Mouse (Mus musculus) c-Kit-positive CD71-positive TER-119-positive erythroid progenitor cells, embryonic 14.5 days (primary cell): ENCODE data around the gene Prpf38b.
"Not testable (repeated sequence)": the region's sequence is repeated elsewhere in the genome, so short reads cannot be mapped to it uniquely, and the experiment has no call there.

Experiments used
- DNase-seq: peaks from one replicate; pipeline ENCODE4 v3.0.0-alpha.2; 2013; ENCODE audit warnings: low spot score

Gene Prpf38b

GRCm38 (mm10) chr3:108900681-108901080 lies 10.8 kb downstream of the Prpf38b start:
- no peak for DNase-seq

GRCm38 (mm10) chr3:108900147-108900546 lies 11.4 kb downstream of the Prpf38b start:
- DNase-seq: no peak

- DNase-seq: no peak
These were observed 12.9 kb downstream of the Prpf38b start for GRCm38 (mm10) chr3:108898640-108899039.

- no peak for DNase-seq
These were observed 18.6 kb downstream of the Prpf38b start for GRCm38 (mm10) chr3:108892914-108893313.

- no peak for DNase-seq
These were observed 19.4 kb downstream of the Prpf38b start for GRCm38 (mm10) chr3:108892080-108892479.

GRCm38 (mm10) chr3:108889908-108890307 lies 21.6 kb downstream of the Prpf38b start, which contains the start of gene Fndc7:
Fndc7 (minus strand) TSS chr3:108890008.
- DNase-seq: no peak

- DNase-seq: no peak
These were observed 23.9 kb downstream of the Prpf38b start for GRCm38 (mm10) chr3:108887618-108887975.

GRCm38 (mm10) chr3:108886934-108887617 lies 24.5 kb downstream of the Prpf38b start:
- no peak for DNase-seq

- no peak for DNase-seq
These were observed 25.6 kb downstream of the Prpf38b start for GRCm38 (mm10) chr3:108885686-108886530.

GRCm38 (mm10) chr3:108884706-108885289 lies 26.7 kb downstream of the Prpf38b start:
- DNase-seq: no peak

- DNase-seq: no peak
These were observed 28.5 kb downstream of the Prpf38b start for GRCm38 (mm10) chr3:108883067-108883466.

GRCm38 (mm10) chr3:108881873-108882272 lies 29.7 kb downstream of the Prpf38b start:
- not testable (repeated sequence) for DNase-seq

- no peak for DNase-seq
These were observed 30.7 kb downstream of the Prpf38b start for GRCm38 (mm10) chr3:108880544-108881507.

- DNase-seq: no peak
These were observed 31.6 kb downstream of the Prpf38b start for GRCm38 (mm10) chr3:108879836-108880435.

GRCm38 (mm10) chr3:108879129-108879528 lies 32.4 kb downstream of the Prpf38b start:
- no peak for DNase-seq

- DNase-seq: no peak
These were observed 40.9 kb downstream of the Prpf38b start for GRCm38 (mm10) chr3:108870631-108871030.

- DNase-seq: no peak
These were observed 44.1 kb downstream of the Prpf38b start for GRCm38 (mm10) chr3:108867449-108867848.

GRCm38 (mm10) chr3:108865676-108866075 lies 45.9 kb downstream of the Prpf38b start:
- no peak for DNase-seq

- no peak for DNase-seq
These were observed 46.4 kb downstream of the Prpf38b start for GRCm38 (mm10) chr3:108865129-108865528.

GRCm38 (mm10) chr3:108863091-108863490 lies 48.4 kb downstream of the Prpf38b start:
- no peak for DNase-seq

GRCm38 (mm10) chr3:108862282-108862681 lies 49.2 kb downstream of the Prpf38b start:
- not testable (repeated sequence) for DNase-seq
